ENCODE assay signal across 8 mouse cellular contexts in genomic region chr6:85332351-85332999, GRCm38 (mm10). TPM values are rescaled to one million over a fixed set of nuclear protein-coding genes. Genes with fewer than 3 reads are reported as not detected.
A peak's percentile ranks its signal among the peaks of the same experiment; 100 is the strongest.
DNase-seq lines count a peak whose midpoint lies in the region; ATAC-seq and TF ChIP-seq lines count a peak whose summit lies in the region.

No protein-coding gene starts in this region.

- ATAC-seq in embryonic facial prominence, embryonic 14.5 days (ENCODE audit: low read depth) = peak; percentile 23
- ATAC-seq in hindbrain, postnatal 0 days = no peak

- peaks cover 2 to 6% of the 10 kb centered on the region in 2 experiments; a peak in 2 of 4 replicates for H3K4me1 ChIP-seq in ES-E14 (ENCODE audit: control insufficient read depth in 2 of 2, insufficient read depth in 2 of 2, low read length in 2 of 2, poor library complexity in 1 of 2)
- no peaks in the 10 kb centered on the region for H3K4me1 ChIP-seq in embryonic facial prominence, embryonic 14.5 days (ENCODE audit: control insufficient read depth, insufficient read depth, low read length)
- H3K4me1 ChIP-seq in hindbrain, postnatal 0 days (ENCODE audit: insufficient read depth, low read length) = no peaks in the 10 kb centered on the region

- H3K9me3 ChIP-seq in ES-E14 (ENCODE audit: control insufficient read depth, insufficient read depth, low read depth, low read length) = no peaks in the 10 kb centered on the region
- no peaks in the 10 kb centered on the region for H3K9me3 ChIP-seq in embryonic facial prominence, embryonic 14.5 days (ENCODE audit: control insufficient read depth, low read length)
- H3K9me3 ChIP-seq in hindbrain, postnatal 0 days (ENCODE audit: low read length) = no peaks in the 10 kb centered on the region

- WGBS in embryonic facial prominence, embryonic 14.5 days = under 1% methylated on average over 35 of the region's 41 CpGs
- WGBS in hindbrain, postnatal 0 days = under 1% methylated on average over 41 of the region's 41 CpGs

- peak; percentile 96 for DNase-seq in heart, adult 11 months
- no peak for DNase-seq in heart, postnatal 14 days
- no peak for DNase-seq in ES-E14 (ENCODE audit: low read depth, low spot score)
- peak; percentile 18 for DNase-seq in embryonic facial prominence, embryonic 14.5 days (ENCODE audit: low spot score)
- DNase-seq in hindbrain, postnatal 0 days (ENCODE audit: low spot score) = peak; percentile 37
- DNase-seq in lung, postnatal 14 days = peak; percentile 3
- DNase-seq in left cerebral cortex, postnatal 10 days (ENCODE audit: extremely low spot score in 1 of 2, low spot score in 2 of 2) = no peak
- no peak for DNase-seq in left cerebral cortex, postnatal 4 days

- no peaks in the 10 kb centered on the region for H3K27me3 ChIP-seq in embryonic facial prominence, embryonic 14.5 days (replicated peaks; ENCODE audit: control insufficient read depth, insufficient read depth, low read length)
- no peaks in the 10 kb centered on the region for H3K27me3 ChIP-seq in hindbrain, postnatal 0 days (ENCODE audit: insufficient read depth, low read length)

- no peak for TF ChIP-seq CTCF in hindbrain, postnatal 0 days (IDR thresholded peaks at IDR 0.05; ENCODE audit: low read depth)

- H3K4me3 ChIP-seq in ES-E14 (ENCODE audit: insufficient read depth in 1 of 2, low read depth in 1 of 2, low read length in 2 of 2, poor library complexity in 1 of 2, severe bottlenecking in 1 of 2) = peak overlapping the region; percentile 93 to 97
- H3K4me3 ChIP-seq in embryonic facial prominence, embryonic 14.5 days (ENCODE audit: low read depth, low read length) = peak overlapping the region; percentile 82
- H3K4me3 ChIP-seq in hindbrain, postnatal 0 days (ENCODE audit: low read length) = peak overlapping the region; percentile 77

- H3K27ac ChIP-seq in ES-E14 (ENCODE audit: insufficient read depth, low read depth, low read length, poor library complexity, severe bottlenecking) = no peak overlapping the region
- H3K27ac ChIP-seq in embryonic facial prominence, embryonic 14.5 days (replicated peaks; ENCODE audit: low read depth, low read length) = no peak overlapping the region
- H3K27ac ChIP-seq in hindbrain, postnatal 0 days = peak overlapping the region; percentile 97

- peak overlapping the region; percentile 63 for H3K9ac ChIP-seq in ES-E14 (ENCODE audit: insufficient read depth, low read depth, low read length, poor library complexity, severe bottlenecking)
- peak overlapping the region; percentile 84 for H3K9ac ChIP-seq in embryonic facial prominence, embryonic 14.5 days (ENCODE audit: low read depth, low read length)
- H3K9ac ChIP-seq in hindbrain, postnatal 0 days (replicated peaks; ENCODE audit: low read length) = peak overlapping the region; percentile 84

- intact Hi-C loops in heart, postnatal 14 days (cut with DNase I) = loop anchor here (5.0 kb wide), 2 partner anchors 70 to 170 kb away; no protein-coding TSS in a partner anchor
- intact Hi-C loops in left cerebral cortex, postnatal 10 days (cut with DNase I) = loop anchor here (5.0 kb wide), 1 partner anchor 35 kb away; no protein-coding TSS in a partner anchor
- intact Hi-C loops in left cerebral cortex, postnatal 4 days (cut with DNase I) = loop anchor here (10.0 kb wide), 1 partner anchor 148 kb away; the partner anchor contains the start of gene Emx1

- H3K4me2 ChIP-seq in embryonic facial prominence, embryonic 14.5 days (ENCODE audit: low read depth, low read length) = peak overlapping the region; percentile 98
- peak overlapping the region; percentile 98 for H3K4me2 ChIP-seq in hindbrain, postnatal 0 days (ENCODE audit: low read depth, low read length)

- no peaks in the 10 kb centered on the region for H3K36me3 ChIP-seq in ES-E14 (ENCODE audit: control insufficient read depth, insufficient read depth, low read length, poor library complexity, severe bottlenecking)
- peaks cover 3% of the 10 kb centered on the region; the same call in 1 of the 2 replicates for H3K36me3 ChIP-seq in embryonic facial prominence, embryonic 14.5 days (ENCODE audit: control insufficient read depth, insufficient read depth, low read length)
- peaks cover 4% of the 10 kb centered on the region; the same call in 1 of the 2 replicates for H3K36me3 ChIP-seq in hindbrain, postnatal 0 days (ENCODE audit: insufficient read depth, low read length)

- in situ Hi-C loops in ES-E14 (cut with MboI; ENCODE audit: low sequenced_read_pairs in 2 of 2, unreplicated experiment in 2 of 2) = no loop called here

TF ChIP-seq in ES-E14, 5 proteins besides CTCF, POLR2A, EP300 and RAD21:
- TF ChIP-seq MAFK (IDR thresholded peaks at IDR 0.05; ENCODE audit: insufficient read depth, low read depth, low read length) = no peak
- TF ChIP-seq CHD2 (IDR thresholded peaks at IDR 0.05; ENCODE audit: low read depth, low read length) = no peak
- no peak for TF ChIP-seq ZC3H11A (IDR thresholded peaks at IDR 0.05; ENCODE audit: borderline replicate concordance, low read depth, low read length)
- no peak for TF ChIP-seq HCFC1 (IDR thresholded peaks at IDR 0.05; ENCODE audit: borderline replicate concordance, insufficient read depth, low read length)
- no peak for TF ChIP-seq ZNF384 (IDR thresholded peaks at IDR 0.05; ENCODE audit: low read depth, low read length)

RNA-seq across cellular contexts. Expression of gene Sfxn5, which starts 0.7 kb away (rescaled TPM):
- 1 to 10 TPM; 3.9 to 5.7 TPM for total RNA-seq in heart, postnatal 14 days (2021)
- total RNA-seq in ES-E14 (2012; rRNA removed) = 4.9 and 5.8 TPM in 2 replicates
- polyA plus RNA-seq in embryonic facial prominence, embryonic 14.5 days (2014; fragmentation: Nextera tagmentation; extraction: Ambion mirVana) = 6.7 and 8.9 TPM in 2 replicates
- total RNA-seq in hindbrain, postnatal 0 days (2014; rRNA removed) = 144 and 151 TPM in 2 replicates
- 108 and 115 TPM in 2 replicates for polyA plus RNA-seq in hindbrain, postnatal 0 days (2015; fragmentation: Nextera tagmentation; extraction: Ambion mirVana)
- 100 to 1,000 TPM; 136 to 141 TPM for total RNA-seq in left cerebral cortex, postnatal 10 days (2021)
- total RNA-seq in left cerebral cortex, postnatal 4 days (2021) = 10 to 100 TPM; 63.9 to 69.7 TPM

RNA-seq across cellular contexts. Expression of gene Rab11fip5, which starts 42.0 kb away (rescaled TPM):
- total RNA-seq in heart, postnatal 14 days (2021) = 10 to 100 TPM; 53.9 to 54.0 TPM
- 10.7 and 13.4 TPM in 2 replicates for total RNA-seq in ES-E14 (2012; rRNA removed)
- polyA plus RNA-seq in embryonic facial prominence, embryonic 14.5 days (2014; fragmentation: Nextera tagmentation; extraction: Ambion mirVana) = 15.1 and 15.7 TPM in 2 replicates
- 62.6 and 66.5 TPM in 2 replicates for total RNA-seq in hindbrain, postnatal 0 days (2014; rRNA removed)
- 23.4 and 26.7 TPM in 2 replicates for polyA plus RNA-seq in hindbrain, postnatal 0 days (2015; fragmentation: Nextera tagmentation; extraction: Ambion mirVana)
- 10 to 100 TPM; 56.9 to 57.5 TPM for total RNA-seq in left cerebral cortex, postnatal 10 days (2021)
- 10 to 100 TPM; 51.7 to 54.1 TPM for total RNA-seq in left cerebral cortex, postnatal 4 days (2021)

Comparison
In these comparisons a context has a peak if more than half of its experiments do, and no peak if none do; other contexts are left out.
1. DNase-seq: peak in heart, adult 11 months (single experiment), embryonic facial prominence, embryonic 14.5 days (single experiment), hindbrain, postnatal 0 days (single experiment) and lung, postnatal 14 days (single experiment); none in heart, postnatal 14 days (0 of 2), ES-E14 (single experiment), left cerebral cortex, postnatal 10 days (0 of 2) and left cerebral cortex, postnatal 4 days (single experiment).
2. Peak in every context shown above with its lines, with median percentiles within 50 percentile points of each other: H3K4me3 ChIP-seq and H3K9ac ChIP-seq.